Mouse (Mus musculus): ENCODE measurements around the gene Heatr5a.

DNA sequence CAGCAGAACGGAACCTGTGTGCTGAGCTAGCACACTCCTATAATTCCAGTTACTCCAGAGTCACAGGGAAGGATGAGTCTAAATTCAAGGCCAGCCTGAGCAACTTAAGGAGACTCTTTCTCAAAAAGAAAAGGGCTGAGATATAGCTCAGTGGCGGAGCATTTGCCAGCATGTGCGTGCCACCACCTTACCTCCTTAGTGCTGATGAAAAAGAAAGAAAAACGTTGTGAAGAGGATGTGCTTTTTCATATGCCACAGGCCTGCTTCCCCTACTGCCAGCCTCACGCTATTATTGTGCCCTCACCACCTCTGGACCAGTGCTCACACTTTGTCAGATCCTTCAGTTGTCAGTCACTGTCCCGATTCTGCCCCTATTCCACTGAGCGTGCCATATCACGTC lies 104.0 kb downstream of the Heatr5a start:
- TF ChIP-seq GATA1 (IDR thresholded peaks at IDR 0.05; ENCODE audit: low read length) (no peak), TAL1 (IDR thresholded peaks at IDR 0.05; ENCODE audit: low read length) (no peak)
